Mouse (Mus musculus): ENCODE measurements around the gene Gm28308.

DNA sequence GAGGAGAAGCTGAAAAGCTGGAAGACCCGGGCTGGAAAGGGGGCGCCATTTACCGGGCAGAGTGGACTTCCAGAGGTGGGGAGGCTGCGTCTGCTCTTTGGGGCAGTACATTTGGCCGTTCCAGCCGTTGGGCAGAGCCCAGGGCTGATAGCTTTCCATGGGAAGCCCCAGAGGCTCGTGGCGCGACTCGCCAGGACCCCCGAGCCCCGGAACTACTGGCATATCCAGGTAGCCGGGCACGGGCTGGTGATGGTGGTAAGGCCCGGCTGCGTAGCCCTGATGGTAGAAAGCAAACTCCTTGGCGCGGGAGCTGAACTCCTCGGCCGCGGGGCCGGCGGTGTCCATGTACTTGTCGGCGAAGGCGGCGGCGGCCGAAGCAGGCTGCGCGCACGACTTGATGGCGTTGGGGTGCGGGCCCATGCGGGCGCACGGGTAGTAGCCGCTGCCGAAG, 46.7 kb upstream of the Gm28308 start:
- TF ChIP-seq CTCF (conservative IDR thresholded peaks at IDR 0.05 in 1 of 2, IDR thresholded peaks at IDR 0.05 in 1 of 2; ENCODE audit: low read depth in 2 of 2, low read length in 2 of 2): no peak
- no peak for TF ChIP-seq POLR2A (IDR thresholded peaks at IDR 0.05; ENCODE audit: low read depth, low read length)
- TF ChIP-seq GABPA (IDR thresholded peaks at IDR 0.05; ENCODE audit: insufficient replicate concordance, low read depth, low read length): no peak
- no peak for TF ChIP-seq KAT2A (IDR thresholded peaks at IDR 0.05; ENCODE audit: insufficient replicate concordance, low read length)
- TF ChIP-seq E2F4 (IDR thresholded peaks at IDR 0.05; ENCODE audit: insufficient replicate concordance, low read depth, low read length): no peak
- no peak for TF ChIP-seq TBP (conservative IDR thresholded peaks at IDR 0.05; ENCODE audit: low read depth, low read length)
- no peak for TF ChIP-seq TCF12 (IDR thresholded peaks at IDR 0.05; ENCODE audit: low read depth, low read length)
